Mouse (Mus musculus) heart, embryonic 10.5 days (tissue): Measurements from ENCODE around the gene Aph1b. TPM values are rescaled to one million over a fixed set of nuclear protein-coding genes. Genes with fewer than 3 reads are reported as not detected.
"Not testable (repeated sequence)": the region's sequence is repeated elsewhere in the genome, so short reads cannot be mapped to it uniquely, and the experiment has no call there.

Source experiments
- DNase-seq: peaks from one replicate; pipeline ENCODE4 v3.0.0-alpha.2; 2017; ENCODE audit warnings: low spot score
- H3K27ac ChIP-seq: fragments of 300-500 bp; sonication (generic); 2 replicates; pipeline ENCODE4 v1.5.1; 2016; ENCODE audit warnings: mild to moderate bottlenecking
- H3K27me3 ChIP-seq: fragments of 300-500 bp; sonication (generic); 2 replicates; pipeline ENCODE4 v1.6.1; 2016; ENCODE audit warnings: mild to moderate bottlenecking; ENCODE audit not compliant: poor library complexity, insufficient read depth, severe bottlenecking
- H3K36me3 ChIP-seq: fragments of 300-500 bp; sonication (generic); 2 replicates; pipeline ENCODE4 v1.6.1; 2016; ENCODE audit warnings: mild to moderate bottlenecking, moderate library complexity
- H3K4me1 ChIP-seq: fragments of 300-500 bp; sonication (generic); 2 replicates; pipeline ENCODE4 v1.6.1; 2016; ENCODE audit warnings: mild to moderate bottlenecking
- H3K4me3 ChIP-seq: fragments of 300-500 bp; sonication (generic); 2 replicates; pipeline ENCODE4 v1.5.1; 2016; ENCODE audit warnings: mild to moderate bottlenecking, moderate library complexity
- H3K9me3 ChIP-seq: fragments of 300-500 bp; sonication (generic); 2 replicates; pipeline ENCODE4 v1.6.1; 2016; ENCODE audit warnings: mild to moderate bottlenecking, moderate library complexity
- WGBS: fragments of 180-500 bp; shearing (Covaris S2); methylation state at CpG from one replicate; pipeline ENCODE4 v1.1.7; 2016; 5-methylcytosine and 5-hydroxymethylcytosine counted together
- polyA plus RNA-seq: library from polyadenylated mRNA; unstranded; fragments of >200 nt; fragmentation: Nextera tagmentation; extraction: Ambion mirVana; gene quantifications from 2 replicates; pipeline ENCODE4 v1.2.1, GENCODE M21; 2016

Aph1b gene
- polyA plus RNA-seq, 1 experiment from 2014 or later, result 7.7 TPM

DNA sequence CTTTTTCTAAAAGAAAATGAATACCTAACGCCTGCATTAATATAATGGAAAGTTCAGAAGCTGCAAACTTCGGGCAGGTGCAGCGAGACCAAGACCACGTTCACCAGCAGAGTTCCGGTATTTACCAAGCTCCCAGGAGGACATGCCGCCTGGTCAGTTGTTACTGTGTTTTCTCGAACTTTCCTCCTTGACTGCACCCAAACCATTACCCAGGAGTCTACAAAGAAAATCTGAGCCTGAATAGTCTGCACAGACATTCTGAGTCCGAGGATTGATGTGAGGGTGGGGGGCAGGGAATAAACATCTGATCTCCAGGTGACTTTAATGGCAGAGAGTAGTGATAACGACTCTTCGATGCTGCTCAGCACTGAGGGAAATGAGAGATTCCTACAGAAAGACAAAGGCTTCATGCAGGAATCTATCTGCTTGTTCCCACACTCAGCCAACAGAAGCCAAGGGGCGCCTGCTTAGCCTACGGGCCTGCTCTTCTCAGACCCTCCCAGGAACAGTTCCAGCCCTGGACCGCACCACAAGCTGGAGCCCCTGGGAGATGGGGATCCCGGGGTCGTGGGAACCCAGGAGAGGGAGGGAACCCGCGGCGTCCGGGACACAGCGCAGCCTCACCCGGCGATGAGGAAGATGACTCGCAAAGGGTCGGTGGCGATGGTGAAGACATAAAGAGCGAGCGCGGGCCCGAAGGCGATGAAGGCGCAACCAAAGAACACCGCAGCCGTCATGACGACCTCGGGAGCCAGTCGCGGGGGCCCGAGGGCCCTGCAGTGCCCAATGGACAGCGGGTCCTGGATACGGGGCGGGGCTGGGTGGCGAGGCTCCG lies 444 bp downstream of the Aph1b start:
- H3K27me3 ChIP-seq, result no peaks in the 10 kb centered on the region
- peaks cover 7% of the 10 kb centered on the region for H3K36me3 ChIP-seq
- peaks cover 8% of the 10 kb centered on the region; the same call in 1 of the 2 replicates for H3K4me1 ChIP-seq
- no peaks in the 10 kb centered on the region for H3K9me3 ChIP-seq
- peak overlapping the region; percentile 90 for H3K27ac ChIP-seq
- 2% methylated on average over 43 of the region's 43 CpGs for WGBS
- H3K4me3 ChIP-seq, result peak overlapping the region; percentile 78
- no peak for DNase-seq

DNA sequence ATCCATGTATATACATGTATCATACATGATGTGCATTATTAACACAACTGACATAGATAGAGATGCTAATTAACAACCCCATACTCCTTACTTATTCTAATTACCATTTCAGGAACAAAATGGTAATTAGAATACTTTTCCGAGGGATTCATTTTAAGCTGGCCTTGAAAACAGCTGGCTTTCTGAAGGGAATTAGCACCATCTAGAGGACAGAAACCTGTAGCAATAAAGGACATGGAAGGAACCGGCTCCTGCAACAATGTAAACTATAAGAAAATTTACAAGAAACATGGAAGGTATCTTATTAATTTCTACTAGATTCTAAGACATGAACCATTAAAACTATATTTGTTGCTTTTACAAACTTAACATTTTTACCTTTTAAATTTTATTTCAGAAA lies 7.5 kb downstream of the Aph1b start:
- peaks cover 14% of the 10 kb centered on the region for H3K36me3 ChIP-seq
- 21% methylated on average over 2 of the region's 2 CpGs for WGBS
- H3K4me1 ChIP-seq, result no peaks in the 10 kb centered on the region
- H3K27ac ChIP-seq, result no peak overlapping the region
- no peak for DNase-seq
- H3K27me3 ChIP-seq, result no peaks in the 10 kb centered on the region
- no peaks in the 10 kb centered on the region for H3K9me3 ChIP-seq
- H3K4me3 ChIP-seq, result no peak overlapping the region

DNA sequence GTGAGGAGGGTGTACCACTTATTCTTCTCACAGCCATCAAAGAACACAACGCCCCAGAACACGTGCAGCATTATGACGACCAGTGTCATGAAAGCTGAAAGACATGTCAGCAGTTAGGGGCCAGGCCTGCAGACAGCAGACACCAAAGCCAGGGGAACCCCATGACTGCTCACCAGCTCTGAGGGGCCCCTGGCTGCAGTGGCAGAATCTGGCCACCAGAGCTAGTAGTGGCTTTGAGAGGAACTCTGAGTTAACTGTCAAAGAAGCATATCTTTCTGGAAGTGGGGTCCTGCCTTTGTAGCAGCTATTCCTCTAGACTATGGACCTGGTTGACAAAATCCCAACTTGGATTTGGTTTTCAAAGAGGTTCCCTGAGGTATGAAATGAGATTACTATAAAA lies 10.7 kb downstream of the Aph1b start:
- WGBS, result 100% methylated on average over 2 of the region's 3 CpGs
- not testable (repeated sequence) for H3K36me3 ChIP-seq, H3K4me3 ChIP-seq, DNase-seq, H3K9me3 ChIP-seq, H3K27me3 ChIP-seq, H3K27ac ChIP-seq, H3K4me1 ChIP-seq

DNA sequence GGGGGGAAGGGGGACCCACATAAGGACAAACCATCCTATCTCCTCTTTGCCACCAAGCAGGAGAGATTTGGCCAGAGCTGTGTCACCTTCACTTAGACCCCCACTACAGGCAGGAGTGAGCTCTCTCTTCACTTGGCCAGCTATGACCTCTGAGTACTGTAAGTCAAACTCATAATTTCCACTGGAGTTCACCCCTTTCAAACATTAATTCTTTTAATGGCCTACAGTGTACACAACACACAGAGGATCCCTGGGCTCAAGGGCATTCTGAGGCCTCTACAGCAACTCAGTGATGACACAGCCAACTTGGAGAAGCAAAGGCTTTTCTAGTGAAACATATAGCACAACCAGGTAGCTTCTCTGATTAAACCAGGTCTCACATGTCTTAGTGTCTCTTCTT lies 24.6 kb downstream of the Aph1b start:
- no peaks in the 10 kb centered on the region for H3K27me3 ChIP-seq
- no peaks in the 10 kb centered on the region for H3K36me3 ChIP-seq
- no peak for DNase-seq
- H3K27ac ChIP-seq, result no peak overlapping the region
- H3K4me3 ChIP-seq, result no peak overlapping the region
- H3K9me3 ChIP-seq, result no peaks in the 10 kb centered on the region
- no peaks in the 10 kb centered on the region for H3K4me1 ChIP-seq

DNA sequence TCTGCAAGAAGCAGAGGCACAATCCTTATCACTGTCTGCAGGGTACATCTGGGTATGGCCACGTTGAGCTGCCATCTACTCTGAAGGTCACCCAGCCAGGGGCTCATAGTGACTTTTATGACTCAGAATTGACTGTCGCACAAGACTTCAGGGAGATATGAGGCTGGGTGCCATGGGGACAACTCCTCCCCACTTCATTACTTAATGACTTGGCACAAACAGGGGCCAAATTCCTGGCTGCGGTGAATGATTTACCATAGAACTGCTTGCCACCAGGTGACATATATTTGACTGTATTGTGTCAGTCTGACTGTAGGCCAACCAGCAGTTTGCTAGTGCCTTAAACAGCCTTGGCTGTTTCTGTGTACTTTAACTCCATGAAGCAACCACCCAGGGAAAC lies 26.0 kb downstream of the Aph1b start:
- no peak for DNase-seq
- Histone ChIP-seq H3K4me1 (no peaks in the 10 kb centered on the region), H3K27ac (no peak overlapping the region), H3K27me3 (no peaks in the 10 kb centered on the region), H3K36me3 (no peaks in the 10 kb centered on the region), H3K4me3 (no peak overlapping the region), H3K9me3 (no peaks in the 10 kb centered on the region)
- WGBS, result 67% methylated on average over 3 of the region's 3 CpGs

DNA sequence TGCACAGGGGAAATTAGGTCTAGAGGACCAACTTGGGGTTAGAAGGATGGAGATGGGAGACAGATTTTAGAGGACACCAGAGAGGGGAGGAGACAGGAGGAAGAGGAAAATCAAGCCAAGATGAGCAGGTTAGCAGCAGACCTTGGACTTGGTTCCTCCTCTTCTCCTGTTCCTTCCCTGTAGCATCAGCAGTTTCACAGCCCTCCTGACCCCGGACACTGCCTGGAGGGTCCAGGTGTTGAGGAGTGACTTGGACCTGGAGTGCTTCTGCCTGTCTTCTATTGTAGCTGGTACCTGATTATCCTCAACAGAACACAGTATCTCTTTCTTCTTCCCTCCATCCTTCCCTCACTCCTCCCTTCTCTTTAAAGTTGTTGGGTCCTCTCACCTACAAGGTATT lies 26.6 kb downstream of the Aph1b start:
- H3K36me3 ChIP-seq, result no peaks in the 10 kb centered on the region
- no peaks in the 10 kb centered on the region for H3K4me1 ChIP-seq
- no peaks in the 10 kb centered on the region for H3K9me3 ChIP-seq
- 92% methylated on average over 1 of the region's 1 CpGs for WGBS
- DNase-seq, result no peak
- no peak overlapping the region for H3K4me3 ChIP-seq
- H3K27ac ChIP-seq, result no peak overlapping the region
- no peaks in the 10 kb centered on the region for H3K27me3 ChIP-seq

DNA sequence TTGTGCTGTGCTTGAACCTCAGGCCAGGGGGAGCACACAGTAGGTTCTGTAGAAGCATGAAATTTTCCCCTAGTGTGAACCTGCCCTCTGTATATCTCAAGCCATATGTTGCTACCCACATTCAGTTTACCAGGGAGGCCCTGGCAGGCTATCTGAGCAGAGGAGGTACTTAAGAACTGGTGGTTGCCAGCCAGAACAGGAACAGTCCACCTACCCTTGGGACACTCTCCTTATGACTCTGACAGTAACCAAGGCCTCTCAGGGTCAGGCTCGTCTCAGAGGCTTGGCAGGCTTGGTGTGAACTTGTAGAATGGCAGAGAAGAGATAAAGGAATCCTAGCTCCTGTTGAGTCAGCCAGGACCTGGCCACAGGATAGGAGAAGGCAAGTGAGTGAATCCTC lies 34.3 kb downstream of the Aph1b start:
- 32% methylated on average over 1 of the region's 1 CpGs for WGBS

DNA sequence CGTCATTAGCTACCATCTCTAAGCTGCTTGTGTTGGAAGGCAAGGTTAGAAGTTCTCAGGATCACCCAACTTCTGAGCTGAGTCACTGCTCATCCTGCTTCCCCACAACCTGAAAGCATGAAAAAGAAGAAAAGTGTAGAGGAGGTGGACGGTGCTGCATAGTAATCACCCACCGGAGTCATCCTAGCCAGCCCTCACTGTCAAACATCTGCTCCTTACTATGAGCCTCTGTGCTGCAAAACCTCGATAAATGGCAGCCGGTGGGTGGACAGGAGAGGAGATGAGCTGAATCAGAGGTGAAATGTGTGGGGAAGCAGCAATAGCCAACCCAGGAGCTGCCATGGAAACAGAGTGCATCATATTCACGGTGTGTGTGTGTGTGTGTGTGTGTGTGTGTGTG lies 42.4 kb downstream of the Aph1b start:
- no peak for DNase-seq
- Histone ChIP-seq H3K27ac (no peak overlapping the region), H3K36me3 (no peaks in the 10 kb centered on the region), H3K4me3 (no peak overlapping the region), H3K9me3 (no peaks in the 10 kb centered on the region), H3K4me1 (peaks cover 8% of the 10 kb centered on the region; the same call in 1 of the 2 replicates), H3K27me3 (no peaks in the 10 kb centered on the region)
- 76% methylated on average over 6 of the region's 6 CpGs for WGBS

More for the DNA sequence above, 34.3 kb downstream of the Aph1b start:
- Histone ChIP-seq H3K27me3 (no peaks in the 10 kb centered on the region), H3K27ac (no peak overlapping the region), H3K4me1 (0 out of 2 replicates have a peak, but pooled peaks cover 3% of the 10 kb centered on the region), H3K4me3 (no peak overlapping the region), H3K9me3 (no peaks in the 10 kb centered on the region), H3K36me3 (no peaks in the 10 kb centered on the region)
- DNase-seq, result no peak

DNA sequence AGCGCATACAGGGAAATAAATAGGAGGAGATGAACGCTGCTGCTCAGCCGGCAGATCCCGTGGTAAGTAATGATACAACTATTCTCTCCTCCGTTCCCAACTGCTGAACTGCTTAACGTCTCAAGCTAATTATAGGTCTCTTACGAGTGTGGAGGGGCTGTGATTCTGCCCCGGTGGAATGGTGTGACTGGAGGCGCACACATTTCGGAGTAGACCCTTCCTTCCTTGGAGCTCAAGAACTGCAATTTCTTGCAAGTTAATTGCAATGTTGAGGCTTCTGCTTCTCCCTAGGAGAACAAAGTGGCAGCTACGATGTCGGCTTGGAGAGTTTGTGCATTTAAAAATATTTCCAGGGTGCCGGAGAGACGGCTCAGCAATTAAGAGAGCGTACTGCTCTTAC lies 46.9 kb downstream of the Aph1b start:
- Histone ChIP-seq H3K36me3 (no peaks in the 10 kb centered on the region), H3K27ac (no peak overlapping the region), H3K9me3 (no peaks in the 10 kb centered on the region), H3K4me3 (no peak overlapping the region), H3K4me1 (peaks cover 8% of the 10 kb centered on the region; the same call in 1 of the 2 replicates), H3K27me3 (no peaks in the 10 kb centered on the region; the same call in 1 of the 2 replicates)
- no peak for DNase-seq
- 66% methylated on average over 15 of the region's 15 CpGs for WGBS

DNA sequence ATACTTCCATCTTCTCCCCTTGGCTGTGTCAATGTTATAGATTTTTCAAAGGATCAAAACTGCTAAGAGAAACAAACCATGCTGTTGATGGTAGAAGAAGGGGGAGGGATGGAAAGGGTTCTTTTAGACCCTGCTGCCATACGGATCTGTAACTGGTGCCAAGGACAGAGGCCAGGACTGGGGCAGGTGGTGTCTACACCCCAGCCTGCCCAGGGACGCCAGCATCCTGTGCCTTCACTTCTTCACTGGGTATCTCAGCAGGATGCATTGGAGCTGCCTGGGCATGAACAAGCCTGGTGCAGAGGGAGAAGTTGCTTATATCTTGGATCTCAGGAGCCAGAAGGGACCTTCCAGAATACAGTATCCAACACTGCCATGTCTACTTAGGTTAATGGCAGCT lies 50.8 kb downstream of the Aph1b start:
- H3K4me3 ChIP-seq, result no peak overlapping the region
- H3K9me3 ChIP-seq, result no peaks in the 10 kb centered on the region
- no peaks in the 10 kb centered on the region for H3K36me3 ChIP-seq
- WGBS, result 82% methylated on average over 2 of the region's 2 CpGs
- H3K4me1 ChIP-seq, result peaks cover 8% of the 10 kb centered on the region; the same call in 1 of the 2 replicates
- H3K27me3 ChIP-seq, result no peaks in the 10 kb centered on the region; the same call in 1 of the 2 replicates
- DNase-seq, result no peak
- H3K27ac ChIP-seq, result no peak overlapping the region

DNA sequence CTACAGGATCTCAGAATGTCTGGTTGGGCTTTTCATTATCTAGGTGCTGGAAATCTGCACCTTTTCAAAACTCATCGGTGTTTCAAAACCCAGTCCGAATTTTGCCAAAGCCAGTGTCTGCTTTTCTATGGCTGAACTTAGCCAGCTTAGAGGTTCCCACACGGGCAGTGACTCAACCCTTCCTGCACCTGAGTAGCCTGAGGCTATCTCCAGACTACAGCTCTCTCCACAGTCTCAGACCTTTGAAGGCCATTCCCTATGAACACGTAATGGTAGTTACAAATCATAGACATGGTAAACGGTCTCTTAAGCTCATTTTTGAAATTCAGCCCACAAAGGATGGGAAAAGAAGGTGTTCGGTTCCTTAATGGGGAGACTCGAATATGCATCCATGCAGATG lies 55.8 kb downstream of the Aph1b start:
- Histone ChIP-seq H3K9me3 (no peaks in the 10 kb centered on the region), H3K36me3 (no peaks in the 10 kb centered on the region), H3K4me3 (no peak overlapping the region), H3K27ac (no peak overlapping the region), H3K4me1 (no peaks in the 10 kb centered on the region), H3K27me3 (no peaks in the 10 kb centered on the region)
- DNase-seq, result no peak
- WGBS, result 81% methylated on average over 7 of the region's 7 CpGs

DNA sequence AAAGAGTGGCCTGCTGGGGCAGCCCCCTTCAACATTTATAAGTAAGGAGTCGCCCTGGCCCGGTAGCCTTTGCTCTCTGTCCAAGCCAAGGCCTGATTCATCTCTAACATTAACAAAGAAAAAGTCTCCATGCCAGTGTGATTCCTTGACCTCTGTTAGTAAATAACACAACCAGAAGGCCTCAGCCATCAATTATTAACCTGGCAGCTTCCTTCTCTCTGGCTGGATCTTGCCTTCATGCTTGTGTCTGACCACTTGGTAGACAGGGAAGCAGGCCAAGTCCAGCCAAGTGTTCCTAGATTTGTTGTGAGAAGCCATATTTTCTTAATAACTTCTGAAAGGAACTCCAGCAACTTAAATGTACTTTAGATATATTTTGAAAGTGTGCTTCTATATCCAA lies 58.7 kb downstream of the Aph1b start:
- WGBS, result 95% methylated on average over 2 of the region's 2 CpGs
- peaks cover 11% of the 10 kb centered on the region for H3K4me1 ChIP-seq
- no peak for DNase-seq
- no peaks in the 10 kb centered on the region for H3K27me3 ChIP-seq
- H3K36me3 ChIP-seq, result no peaks in the 10 kb centered on the region
- no peak overlapping the region for H3K4me3 ChIP-seq
- H3K27ac ChIP-seq, result no peak overlapping the region
- H3K9me3 ChIP-seq, result no peaks in the 10 kb centered on the region

DNA sequence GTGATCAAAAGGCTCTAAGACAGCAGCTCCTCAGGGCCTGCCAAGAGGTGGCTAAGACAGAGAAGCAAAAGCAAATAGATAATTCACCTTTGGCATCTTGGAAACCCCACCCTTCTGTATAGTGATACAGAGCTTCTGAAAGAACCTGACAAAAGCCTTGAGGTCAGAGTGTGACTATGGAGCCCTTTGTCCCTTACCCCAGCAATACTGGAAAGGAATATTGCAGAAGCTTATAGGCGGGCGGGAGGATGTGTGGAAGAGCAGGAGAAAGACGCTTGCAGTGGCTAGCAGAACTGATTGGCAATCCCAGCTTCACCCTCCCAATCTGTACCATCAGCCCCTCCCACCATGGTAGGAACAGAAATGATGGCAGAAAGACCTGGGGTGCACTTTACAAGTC lies 59.3 kb downstream of the Aph1b start:
- no peaks in the 10 kb centered on the region for H3K36me3 ChIP-seq
- H3K27ac ChIP-seq, result no peak overlapping the region
- WGBS, result 72% methylated on average over 3 of the region's 3 CpGs
- DNase-seq, result no peak
- no peaks in the 10 kb centered on the region for H3K27me3 ChIP-seq
- H3K4me3 ChIP-seq, result no peak overlapping the region
- no peaks in the 10 kb centered on the region for H3K9me3 ChIP-seq
- H3K4me1 ChIP-seq, result peaks cover 17% of the 10 kb centered on the region

DNA sequence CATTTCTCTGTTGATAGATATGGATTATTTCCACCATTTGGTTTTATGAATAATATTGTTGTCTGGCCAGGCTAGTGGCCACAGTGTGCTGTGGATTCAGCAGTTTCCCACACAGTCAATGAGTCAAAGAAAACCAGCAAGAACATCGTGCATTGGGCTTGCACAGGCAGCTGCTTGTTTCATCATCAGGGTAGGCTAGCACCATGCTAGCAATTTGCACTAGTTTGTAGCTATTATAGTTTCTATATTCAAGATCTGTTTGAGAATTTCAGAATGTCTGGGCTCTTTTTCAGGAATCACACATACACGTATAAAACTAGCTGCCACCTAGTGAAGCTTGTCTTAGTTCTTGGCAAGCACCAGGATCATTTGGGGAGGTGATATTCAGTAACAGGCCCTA lies 60.2 kb downstream of the Aph1b start:
- DNase-seq, result no peak
- 90% methylated on average over 2 of the region's 2 CpGs for WGBS
- Histone ChIP-seq H3K4me1 (peaks cover 20% of the 10 kb centered on the region), H3K27me3 (no peaks in the 10 kb centered on the region), H3K9me3 (no peaks in the 10 kb centered on the region), H3K4me3 (no peak overlapping the region), H3K27ac (no peak overlapping the region), H3K36me3 (no peaks in the 10 kb centered on the region)
